Mouse (Mus musculus) C2C12 (cell line): ENCODE measurements at regions not wholly inside any gene's neighbourhood (a gene's known extent, or its start where the extent isn't known, plus 50 kb on each side); places are given as distances from the start of the nearest gene placed in this dataset.

ENCODE experiments used
- CTCF ChIP-seq: IDR thresholded peaks from one replicate; pipeline ENCODE4 v1.5.1; 2011; ENCODE audit not compliant: control insufficient read depth, insufficient read depth, insufficient read length
- FOSL1 ChIP-seq: IDR thresholded peaks from one replicate; pipeline ENCODE4 v1.8.0; 2011; ENCODE audit warnings: mild to moderate bottlenecking, low read length; ENCODE audit not compliant: poor library complexity, insufficient read depth, severe bottlenecking

DNA sequence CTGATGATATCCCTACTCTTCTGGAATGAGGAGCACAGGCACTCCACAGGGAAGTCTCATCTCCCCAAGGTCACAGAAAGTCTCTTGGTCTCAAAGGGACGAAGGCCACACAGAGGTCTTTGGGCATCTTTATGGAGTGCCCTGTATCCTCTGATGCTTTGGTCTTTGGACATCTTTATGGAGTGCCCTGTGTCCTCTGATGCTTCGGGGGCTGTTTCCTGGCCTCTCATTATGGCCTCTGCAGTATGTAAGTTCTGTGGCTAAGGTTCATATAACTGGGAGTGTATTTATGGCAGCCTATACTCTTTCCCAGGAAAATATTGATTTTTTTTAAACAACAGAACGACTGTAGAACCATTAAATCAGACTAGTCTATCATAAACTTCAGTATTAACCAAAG lies 319.9 kb downstream of the Gm9195 start:
- TF ChIP-seq CTCF (no peak), FOSL1 (no peak)
